Mouse (Mus musculus) CH12.LX (cell line): ENCODE data around the gene Rtn3. TPM values are rescaled to one million over a fixed set of nuclear protein-coding genes. Genes with fewer than 3 reads are reported as not detected.

Source experiments
- DNase-seq: peaks from one replicate; pipeline ENCODE4 v3.0.0-alpha.2; 2013; ENCODE audit errors: extremely low read depth
- H3K27ac ChIP-seq: 2 replicates; pipeline ENCODE4 v1.5.1; 2012; ENCODE audit warnings: low read depth, mild to moderate bottlenecking, control low read depth, moderate library complexity; ENCODE audit not compliant: insufficient read depth
- H3K27me3 ChIP-seq: replicated peaks from 2 replicates; pipeline ENCODE3; 2012; ENCODE audit warnings: inconsistent platforms
- H3K36me3 ChIP-seq, 2 experiments: replicated peaks in 1 of 2; 2 replicates each; pipeline versions ENCODE3 to v1.6.1; 2012; ENCODE audit warnings: inconsistent platforms in 1 of 2, low read length in 1 of 2, mild to moderate bottlenecking in 1 of 2, mixed read lengths in 1 of 2, moderate library complexity in 1 of 2; ENCODE audit not compliant: control insufficient read depth in 1 of 2, insufficient read depth in 1 of 2
- H3K4me1 ChIP-seq, 2 experiments: 2 replicates each; pipeline ENCODE4 v1.6.1; 2012; ENCODE audit warnings: inconsistent platforms in 1 of 2, moderate library complexity in 1 of 2; ENCODE audit not compliant: insufficient read depth in 2 of 2, control insufficient read depth in 1 of 2
- H3K4me2 ChIP-seq: 2 replicates; pipeline ENCODE4 v1.6.1; 2012; ENCODE audit warnings: low read depth, mild to moderate bottlenecking, control low read depth; ENCODE audit not compliant: poor library complexity, insufficient read depth, severe bottlenecking
- H3K4me3 ChIP-seq, 3 experiments: fragments of 150-350 bp in 1 of 3; sonication (generic) in 1 of 3; replicated peaks in 1 of 3; 2 replicates each; pipeline versions ENCODE3 to v1.5.1; 2011 to 2012; ENCODE audit warnings: low read depth in 2 of 3, low read length in 2 of 3, mild to moderate bottlenecking in 2 of 3, moderate library complexity in 2 of 3, control low read depth in 1 of 3, improper control_type of control experiment in 1 of 3, inconsistent platforms in 1 of 3, mixed read lengths in 1 of 3; ENCODE audit not compliant: poor library complexity in 1 of 3
- H3K79me2 ChIP-seq: replicated peaks from 2 replicates; pipeline ENCODE4 v1.6.1; 2012; ENCODE audit warnings: mild to moderate bottlenecking, moderate library complexity; ENCODE audit not compliant: control insufficient read depth, poor library complexity, insufficient read depth, severe bottlenecking; ENCODE audit errors: extremely low read depth
- H3K9ac ChIP-seq: 2 replicates; pipeline ENCODE4 v1.6.1; 2012; ENCODE audit warnings: low read depth, mild to moderate bottlenecking, control low read depth, moderate library complexity; ENCODE audit not compliant: insufficient read depth
- H3K9me3 ChIP-seq: replicated peaks from 2 replicates; pipeline ENCODE3; 2012; ENCODE audit warnings: low read length, inconsistent platforms, mixed read lengths
- BHLHE40 ChIP-seq: IDR thresholded peaks from 2 replicates; pipeline ENCODE4 v1.6.1; 2011; ENCODE audit warnings: mild to moderate bottlenecking, low read depth, low read length, improper control_type of control experiment
- CHD2 ChIP-seq: IDR thresholded peaks from 2 replicates; pipeline ENCODE4 v1.6.1; 2011; ENCODE audit warnings: low read length, improper control_type of control experiment
- CTCF ChIP-seq, 2 experiments: IDR thresholded peaks in 1 of 2; conservative IDR thresholded peaks in 1 of 2; 2 replicates each; pipeline ENCODE4 v1.5.1; 2011 to 2012; ENCODE audit warnings: low read depth in 2 of 2, low read length in 2 of 2, improper control_type of control experiment in 1 of 2, inconsistent platforms in 1 of 2, mild to moderate bottlenecking in 1 of 2, moderate library complexity in 1 of 2
- E2F4 ChIP-seq: IDR thresholded peaks from 2 replicates; pipeline ENCODE4 v1.6.1; 2011; ENCODE audit warnings: low read depth, low read length, improper control_type of control experiment; ENCODE audit not compliant: insufficient replicate concordance
- ELF1 ChIP-seq: IDR thresholded peaks from 2 replicates; pipeline ENCODE4 v1.6.1; 2014; ENCODE audit warnings: low read depth, mild to moderate bottlenecking, inconsistent platforms, low read length, improper control_type of control experiment
- EP300 ChIP-seq: IDR thresholded peaks from 2 replicates; pipeline ENCODE4 v1.6.1; 2011; ENCODE audit warnings: low read length, improper control_type of control experiment
- IRF4 ChIP-seq: IDR thresholded peaks from 2 replicates; pipeline ENCODE4 v1.6.1; 2014; ENCODE audit warnings: low read depth, mild to moderate bottlenecking, inconsistent platforms, low read length, improper control_type of control experiment
- MAFK ChIP-seq: IDR thresholded peaks from 2 replicates; pipeline ENCODE4 v1.6.1; 2011; ENCODE audit warnings: low read length, improper control_type of control experiment; ENCODE audit not compliant: insufficient replicate concordance
- MAX ChIP-seq: IDR thresholded peaks from 2 replicates; pipeline ENCODE4 v1.6.1; 2011; ENCODE audit warnings: low read length, improper control_type of control experiment
- MEF2A ChIP-seq: IDR thresholded peaks from 2 replicates; pipeline ENCODE4 v1.6.1; 2014; ENCODE audit warnings: low read depth, mild to moderate bottlenecking, inconsistent platforms, low read length, improper control_type of control experiment, borderline replicate concordance
- MXI1 ChIP-seq: IDR thresholded peaks from 2 replicates; pipeline ENCODE4 v1.6.1; 2011; ENCODE audit warnings: mild to moderate bottlenecking, low read depth, low read length, improper control_type of control experiment
- NELFE ChIP-seq: IDR thresholded peaks from 2 replicates; pipeline ENCODE4 v1.6.1; 2011; ENCODE audit warnings: low read depth, low read length, improper control_type of control experiment
- NRF1 ChIP-seq: IDR thresholded peaks from 2 replicates; pipeline ENCODE4 v1.6.1; 2014; ENCODE audit warnings: low read depth, mild to moderate bottlenecking, inconsistent platforms, low read length, improper control_type of control experiment, moderate library complexity
- RAD21 ChIP-seq: IDR thresholded peaks from 2 replicates; pipeline ENCODE4 v1.6.1; 2011; ENCODE audit warnings: low read depth, mild to moderate bottlenecking, low read length, improper control_type of control experiment, moderate library complexity
- SIN3A ChIP-seq: IDR thresholded peaks from 2 replicates; pipeline ENCODE4 v1.6.1; 2012; ENCODE audit warnings: low read length, improper control_type of control experiment, inconsistent platforms
- SMC3 ChIP-seq: IDR thresholded peaks from 2 replicates; pipeline ENCODE4 v1.6.1; 2011; ENCODE audit warnings: low read depth, low read length, improper control_type of control experiment
- UBTF ChIP-seq: IDR thresholded peaks from 2 replicates; pipeline ENCODE4 v1.6.1; 2012; ENCODE audit warnings: low read depth, mild to moderate bottlenecking, inconsistent platforms, low read length, improper control_type of control experiment, moderate library complexity
- dilution Hi-C: fragments of 300-500 bp; cut with MboI; formaldehyde crosslinking; loops from 2 replicates; pipeline ENCODE4 v1.14.3; 2020; ENCODE audit warnings: low sequenced_read_pairs; ENCODE audit not compliant: extremely low pct_unique_long_range_greater_than_20kb, extremely low pct_ligation_motif_present
- in situ Hi-C: fragments of 300-500 bp; cut with MboI; formaldehyde crosslinking; loops from 3 replicates; pipeline ENCODE4 v1.14.3; 2019; ENCODE audit warnings: low sequenced_read_pairs, low pct_ligation_motif_present, low pct_unique_long_range_greater_than_20kb, mixed read lengths
- polyA plus RNA-seq: library from polyadenylated mRNA; unstranded; fragments of >175 nt; gene quantifications from 2 replicates; pipeline ENCODE4 v1.2.1, GENCODE M21; 2012; ENCODE audit warnings: low read depth; ENCODE audit not compliant: insufficient read length
- total RNA-seq, 2 experiments: library from RNA; depleted of rRNA; stranded (reverse); fragments of 300-350 nt in 1 of 2; fragments of >200 nt in 1 of 2; gene quantifications; 2 replicates each; pipeline ENCODE4 v1.2.3; 2012 to 2014

The Rtn3 gene
- total and polyA plus RNA-seq, 3 experiments, result 32.7 to 102 (median 39.1) TPM

- Histone ChIP-seq H3K4me2 (no peak overlapping the region), H3K36me3 (peaks cover 7 to 59% of the 10 kb centered on the region in 2 experiments), H3K4me1 (peaks cover 0 to 14% of the 10 kb centered on the region in 2 experiments; a peak in 2 of 4 replicates), H3K9ac (no peak overlapping the region), H3K4me3 (no peak overlapping the region), H3K27ac (no peak overlapping the region), H3K9me3 (no peaks in the 10 kb centered on the region)
- no peak for DNase-seq
- in situ Hi-C loops (no loop called here), dilution Hi-C loops (no loop called here)
- TF ChIP-seq CTCF (conservative IDR thresholded peaks at IDR 0.05 in 1 of 2, IDR thresholded peaks at IDR 0.05 in 1 of 2; ENCODE audit: low read depth in 2 of 2, low read length in 2 of 2) (no peak), MAFK (no peak)
- TF ChIP-seq, all 38 proteins: peak for 0
- Histone ChIP-seq H3K79me2 (peaks cover 16% of the 10 kb centered on the region), H3K27me3 (no peaks in the 10 kb centered on the region)
Observed at GRCm38 (mm10) chr19:7470643-7471042, 12.4 kb downstream of the Rtn3 start.

GRCm38 (mm10) chr19:7467915-7468314 lies 15.2 kb downstream of the Rtn3 start:
- H3K9me3 ChIP-seq, result no peaks in the 10 kb centered on the region
- peaks cover 0 to 14% of the 10 kb centered on the region in 2 experiments; a peak in 2 of 4 replicates for H3K4me1 ChIP-seq
- no peak for DNase-seq
- H3K27me3 ChIP-seq, result no peaks in the 10 kb centered on the region
- no peak overlapping the region for H3K9ac ChIP-seq
- in situ Hi-C loops (no loop called here), dilution Hi-C loops (no loop called here)
- peaks cover 16% of the 10 kb centered on the region for H3K79me2 ChIP-seq
- no peak overlapping the region for H3K4me2 ChIP-seq
- no peak overlapping the region for H3K4me3 ChIP-seq
- H3K27ac ChIP-seq, result no peak overlapping the region
- TF ChIP-seq BHLHE40 (no peak), MAX (no peak), CHD2 (no peak), NELFE (no peak), CTCF (conservative IDR thresholded peaks at IDR 0.05 in 1 of 2, IDR thresholded peaks at IDR 0.05 in 1 of 2; ENCODE audit: low read depth in 2 of 2, low read length in 2 of 2) (no peak), SMC3 (no peak), NRF1 (no peak), SIN3A (no peak), EP300 (no peak), MXI1 (no peak), E2F4 (no peak), UBTF (no peak), MEF2A (no peak)
- TF ChIP-seq, all 38 proteins: peak for 0
- H3K36me3 ChIP-seq, result peaks cover 7 to 57% of the 10 kb centered on the region in 2 experiments

GRCm38 (mm10) chr19:7459370-7459769 lies 23.7 kb downstream of the Rtn3 start:
- Histone ChIP-seq H3K79me2 (peaks cover 10% of the 10 kb centered on the region), H3K4me3 (no peak overlapping the region), H3K9me3 (no peaks in the 10 kb centered on the region), H3K4me2 (no peak overlapping the region), H3K9ac (no peak overlapping the region), H3K27me3 (no peaks in the 10 kb centered on the region), H3K36me3 (peaks cover 5 to 52% of the 10 kb centered on the region in 2 experiments), H3K27ac (no peak overlapping the region), H3K4me1 (peaks cover 0 to 38% of the 10 kb centered on the region in 2 experiments; a peak in 2 of 4 replicates)
- dilution Hi-C loops, result no loop called here
- in situ Hi-C loops, result no loop called here
- no peak for TF ChIP-seq IRF4
- no peak for TF ChIP-seq MXI1
- no peak for TF ChIP-seq RAD21
- TF ChIP-seq CHD2, result no peak
- no peak for TF ChIP-seq MAX
- TF ChIP-seq MEF2A, result no peak
- TF ChIP-seq ELF1, result no peak
- no peak for TF ChIP-seq SMC3
- TF ChIP-seq SIN3A, result no peak
- TF ChIP-seq, all 38 proteins: peak for 0
- DNase-seq, result no peak
